Mouse (Mus musculus) naive thymus-derived CD4-positive, alpha-beta T cell, adult 5 months (primary cell): ENCODE measurements around the gene Xkr7. TPM values are rescaled to one million over a fixed set of nuclear protein-coding genes. Genes with fewer than 3 reads are reported as not detected.

Experiments
- polyA plus RNA-seq: library from polyadenylated mRNA; unstranded; fragments of 100-300 nt; shearing (Covaris generic); gene quantifications from one replicate; pipeline ENCODE4 v1.2.1, GENCODE M21; 2017

The Xkr7 gene
- polyA plus RNA-seq = not detected

GRCm38 (mm10) chr2:153031126-153032082, at the start of gene Xkr7:
TSS of gene Xkr7 (plus strand) at chr2:153031852.

GRCm38 (mm10) chr2:153014758-153015593, 16.7 kb upstream of the Xkr7 start, which contains the start of gene Pdrg1:
TSS of gene Pdrg1 (minus strand) at chr2:153015427.

GRCm38 (mm10) chr2:153065747-153066508, 34.3 kb downstream of the Xkr7 start, which contains the start of gene Ccm2l:
TSS of gene Ccm2l (plus strand) at chr2:153065955.

Other genes starting within 250 kb of the Xkr7 start
- 12.0 TPM for gene Bcl2l1, start 200.1 kb upstream of the Xkr7 start, polyA plus RNA-seq
- gene Tpx2, start 183.9 kb upstream of the Xkr7 start, polyA plus RNA-seq = 0.85 TPM
- gene Mylk2, start 120.5 kb upstream of the Xkr7 start, polyA plus RNA-seq = not detected
- gene Foxs1, start 98.6 kb upstream of the Xkr7 start, polyA plus RNA-seq = not detected
- gene Dusp15, start 80.2 kb upstream of the Xkr7 start, polyA plus RNA-seq = not detected
- not detected for gene Ttll9, start 69.4 kb upstream of the Xkr7 start, polyA plus RNA-seq
- 90.4 TPM for gene Pdrg1, start 16.4 kb upstream of the Xkr7 start, polyA plus RNA-seq
- gene Ccm2l, start 34.1 kb downstream of the Xkr7 start, polyA plus RNA-seq = not detected
- not detected for gene Hck, start 76.6 kb downstream of the Xkr7 start, polyA plus RNA-seq
- gene Tm9sf4, start 129.5 kb downstream of the Xkr7 start, polyA plus RNA-seq = 40.2 TPM
- 10.8 TPM for gene Tspyl3, start 193.6 kb downstream of the Xkr7 start, polyA plus RNA-seq
- 9.2 TPM for gene Plagl2, start 209.6 kb downstream of the Xkr7 start, polyA plus RNA-seq
- gene Pofut1, start 209.7 kb downstream of the Xkr7 start, polyA plus RNA-seq = 13.8 TPM